Mouse (Mus musculus) heart, adult 2 months (tissue): ENCODE data around the gene Elane. TPM values are rescaled to one million over a fixed set of nuclear protein-coding genes. Genes with fewer than 3 reads are reported as not detected.

Experiments
- DNase-seq, 2 experiments: peaks; one replicate each; pipeline ENCODE4 v3.0.0; 2021
- H3K27ac ChIP-seq: fragments of 200-600 bp; 2 replicates; pipeline ENCODE4 v1.8.1; 2022
- H3K27me3 ChIP-seq: fragments of 200-500 bp; 2 replicates; pipeline ENCODE4 v1.6.1; 2012; ENCODE audit warnings: mild to moderate bottlenecking, low read length, inconsistent platforms, mixed read lengths; ENCODE audit not compliant: control insufficient read depth, insufficient read depth
- H3K36me3 ChIP-seq: fragments of 200-500 bp; 2 replicates; pipeline ENCODE4 v1.6.1; 2012; ENCODE audit warnings: low read length, inconsistent platforms; ENCODE audit not compliant: control insufficient read depth, insufficient read depth
- H3K4me1 ChIP-seq: fragments of 200-500 bp; 2 replicates; pipeline ENCODE4 v1.6.1; 2011; ENCODE audit warnings: low read length; ENCODE audit not compliant: control insufficient read depth, insufficient read depth
- H3K4me3 ChIP-seq: fragments of 200-600 bp; 2 replicates; pipeline ENCODE4 v1.8.1; 2022
- H3K79me2 ChIP-seq: fragments of 200-500 bp; replicated peaks from 2 replicates; pipeline ENCODE4 v1.6.1; 2012; ENCODE audit warnings: mild to moderate bottlenecking, inconsistent platforms, low read length, moderate library complexity, mixed read lengths; ENCODE audit not compliant: control insufficient read depth, insufficient read depth
- H3K9ac ChIP-seq: fragments of 200-500 bp; 2 replicates; pipeline ENCODE4 v1.6.1; 2012; ENCODE audit warnings: low read depth, mild to moderate bottlenecking, control low read depth, inconsistent platforms, low read length, mixed read lengths
- CTCF ChIP-seq: fragments of 200-600 bp; IDR thresholded peaks from 2 replicates; pipeline ENCODE4 v1.8.1; 2022; ENCODE audit warnings: antibody characterized with exemption, mild to moderate bottlenecking, moderate library complexity
- EP300 ChIP-seq: fragments of 200-500 bp; IDR thresholded peaks from 2 replicates; pipeline ENCODE4 v1.6.1; 2011; ENCODE audit warnings: low read depth, low read length, control low read depth; ENCODE audit not compliant: insufficient read depth
- POLR2A ChIP-seq: fragments of 200-500 bp; IDR thresholded peaks from 2 replicates; pipeline ENCODE4 v1.6.1; 2011; ENCODE audit warnings: mild to moderate bottlenecking, low read depth, low read length, control low read depth; ENCODE audit not compliant: insufficient read depth
- WGBS: fragments of 180-500 bp; shearing (Covaris S2); methylation state at CpG from one replicate; pipeline ENCODE4 v1.1.7; 2018; 5-methylcytosine and 5-hydroxymethylcytosine counted together
- intact Hi-C: fragments of 180-260 bp; cut with DNase I; formaldehyde crosslinking; loops from one replicate; pipeline ENCODE4 v1.15.1; 2025
- polyA plus RNA-seq: library from polyadenylated mRNA; depleted of rRNA; stranded (reverse); fragments of >200 nt; gene quantifications from 2 replicates; pipeline ENCODE4 v1.2.3, GENCODE M21; 2012
- total RNA-seq, 2 experiments: library from RNA; stranded (reverse); gene quantifications; 2 replicates each; pipeline ENCODE4 v1.2.3; 2021

Elane gene
- total and polyA plus RNA-seq, 3 experiments, result not detected

- Histone ChIP-seq H3K27me3 (no peaks in the 10 kb centered on the region), H3K9ac (no peak within 1 kb of the TSS), H3K36me3 (no peaks in the 10 kb centered on the region), H3K27ac (peak within 1 kb of the TSS; percentile 100; the same call in 1 of the 2 replicates), H3K4me1 (peaks cover 8% of the 10 kb centered on the region), H3K4me3 (no peak within 1 kb of the TSS), H3K79me2 (no peaks in the 10 kb centered on the region)
- 92% methylated on average over 4 of the region's 4 CpGs for WGBS
- no peak for DNase-seq
- intact Hi-C loops, result no loop called here
- no peak for TF ChIP-seq CTCF
- no peak for TF ChIP-seq POLR2A
These were observed 24.5 kb downstream of the Elane start, which contains the start of gene Gm26602 for GRCm38 (mm10) chr10:79910556-79910955. TSS of gene Gm26602 (plus strand) at chr10:79910856.

DNA sequence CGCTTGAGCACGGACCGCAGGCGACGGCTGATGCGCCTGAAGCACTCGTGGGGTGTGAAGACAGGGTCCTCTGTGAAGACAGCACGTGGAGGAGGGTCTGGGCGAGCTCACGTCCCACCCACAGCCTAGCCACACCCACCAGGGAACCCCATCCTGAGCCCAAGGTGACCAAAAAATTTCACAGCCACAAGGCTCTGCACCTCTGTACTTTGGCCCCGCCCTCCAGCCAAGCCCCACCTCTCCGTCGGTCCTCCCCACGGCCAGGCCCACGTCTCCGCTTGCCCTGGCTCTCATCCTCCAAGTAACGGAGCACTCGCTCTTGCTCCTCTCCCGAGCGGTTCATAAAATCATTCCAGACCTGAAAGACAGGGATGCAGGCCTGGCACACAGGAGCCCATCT lies 26.4 kb downstream of the Elane start:
- Histone ChIP-seq H3K4me3 (no peak overlapping the region), H3K27ac (no peak overlapping the region), H3K79me2 (0 out of 2 replicates have a peak, but pooled peaks cover 4% of the 10 kb centered on the region), H3K4me1 (peaks cover 15% of the 10 kb centered on the region), H3K27me3 (no peaks in the 10 kb centered on the region), H3K9ac (no peak overlapping the region), H3K36me3 (no peaks in the 10 kb centered on the region)
- WGBS, result 80% methylated on average over 20 of the region's 20 CpGs
- intact Hi-C loops, result no loop called here
- DNase-seq, result no peak
- TF ChIP-seq EP300 (no peak), POLR2A (no peak), CTCF (no peak)

DNA sequence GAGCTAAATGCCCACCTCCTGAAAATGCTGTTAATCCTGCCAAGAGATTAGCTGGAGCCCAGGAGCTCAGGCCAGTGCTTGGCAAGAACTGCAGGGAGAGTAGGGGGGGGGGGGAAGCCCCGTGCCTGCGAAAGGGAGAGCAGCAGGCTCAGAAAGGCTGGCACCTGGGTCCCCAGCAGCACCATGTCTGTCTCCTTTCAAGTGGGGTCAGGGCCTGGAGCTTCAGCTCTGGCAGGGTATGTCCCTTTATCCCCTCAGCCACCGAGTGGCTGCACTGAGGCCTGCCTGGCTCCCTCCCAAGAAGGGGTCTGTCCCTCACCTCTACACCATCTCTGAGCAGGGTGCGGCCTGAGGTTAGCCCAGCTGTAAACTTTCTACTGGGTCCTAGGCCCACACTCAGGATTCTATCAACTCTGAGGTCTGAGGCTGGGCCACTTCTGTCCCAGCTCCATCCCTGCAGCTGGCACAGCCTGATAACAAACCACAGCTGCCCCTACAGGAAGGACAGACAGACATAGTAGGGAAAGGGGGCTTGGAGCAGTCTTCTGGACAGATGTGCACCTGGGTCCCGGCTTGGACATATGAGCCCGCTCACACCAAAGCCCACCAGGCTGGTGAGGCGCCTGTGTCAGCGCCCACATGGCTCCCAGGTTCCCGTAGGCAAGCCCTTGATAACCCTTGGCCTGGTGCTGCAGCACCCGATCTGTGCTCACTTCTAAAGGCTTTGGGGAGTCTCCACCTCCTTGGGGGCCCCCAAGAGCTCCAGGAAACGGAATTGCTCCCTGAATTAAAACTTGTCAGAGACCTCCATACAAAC lies 28.3 kb downstream of the Elane start:
- Histone ChIP-seq H3K4me1 (peaks cover 13% of the 10 kb centered on the region), H3K36me3 (no peaks in the 10 kb centered on the region), H3K79me2 (0 out of 2 replicates have a peak, but pooled peaks cover 4% of the 10 kb centered on the region), H3K27me3 (0 out of 2 replicates have a peak, but pooled peaks cover 6% of the 10 kb centered on the region), H3K9ac (no peak overlapping the region), H3K27ac (no peak overlapping the region), H3K4me3 (no peak overlapping the region)
- DNase-seq, result no peak
- no peak for TF ChIP-seq POLR2A
- intact Hi-C loops, result no loop called here
- 62% methylated on average over 11 of the region's 11 CpGs for WGBS

- intact Hi-C loops, result no loop called here
- TF ChIP-seq EP300 (no peak), CTCF (no peak), POLR2A (no peak)
- Histone ChIP-seq H3K27ac (no peak overlapping the region), H3K9ac (no peak overlapping the region), H3K36me3 (no peaks in the 10 kb centered on the region), H3K4me1 (peaks cover 10% of the 10 kb centered on the region), H3K4me3 (no peak overlapping the region), H3K79me2 (0 out of 2 replicates have a peak, but pooled peaks cover 4% of the 10 kb centered on the region), H3K27me3 (0 out of 2 replicates have a peak, but pooled peaks cover 7% of the 10 kb centered on the region)
- DNase-seq, result no peak
- 45% methylated on average over 7 of the region's 7 CpGs for WGBS
These were observed 29.0 kb downstream of the Elane start for GRCm38 (mm10) chr10:79914948-79915596.

DNA sequence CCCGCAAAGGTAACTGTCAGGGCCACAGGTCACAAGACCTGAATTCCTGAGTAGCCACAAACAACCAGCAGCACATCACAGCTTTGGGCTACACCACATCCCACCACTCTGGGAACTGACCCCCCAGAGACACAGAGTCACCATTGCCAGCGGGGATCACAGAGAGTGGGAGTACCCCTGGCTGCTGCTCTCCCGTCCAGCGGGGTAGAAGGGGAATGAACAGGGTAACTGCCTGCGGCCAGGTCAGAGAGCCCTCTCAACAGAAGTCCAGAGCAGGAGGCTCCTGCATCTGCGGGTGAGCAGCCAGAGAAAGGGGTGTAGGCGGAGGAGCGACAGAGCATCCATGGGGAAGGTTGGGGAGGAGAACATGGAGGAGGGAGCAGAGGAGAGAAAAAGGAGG lies 30.0 kb downstream of the Elane start:
- Histone ChIP-seq H3K27ac (peak overlapping the region; percentile 91), H3K27me3 (peaks cover 13% of the 10 kb centered on the region), H3K79me2 (0 out of 2 replicates have a peak, but pooled peaks cover 4% of the 10 kb centered on the region), H3K36me3 (no peaks in the 10 kb centered on the region), H3K4me3 (peak overlapping the region; percentile 84), H3K9ac (peak overlapping the region; percentile 86), H3K4me1 (peaks cover 10% of the 10 kb centered on the region)
- 12% methylated on average over 8 of the region's 8 CpGs for WGBS
- intact Hi-C loops, result no loop called here
- no peak for DNase-seq
- TF ChIP-seq CTCF, result no peak
- no peak for TF ChIP-seq EP300

GRCm38 (mm10) chr10:79916808-79917531 lies 30.9 kb downstream of the Elane start, which contains the start of gene Kiss1r:
TSS of gene Kiss1r (plus strand) at chr10:79916971.
- peak; percentile 92 to 96 for DNase-seq
- Histone ChIP-seq H3K36me3 (no peaks in the 10 kb centered on the region), H3K9ac (peak within 1 kb of the TSS; percentile 86), H3K27me3 (peaks cover 17% of the 10 kb centered on the region), H3K27ac (peak within 1 kb of the TSS; percentile 91), H3K79me2 (0 out of 2 replicates have a peak, but pooled peaks cover 4% of the 10 kb centered on the region), H3K4me3 (peak within 1 kb of the TSS; percentile 84), H3K4me1 (peaks cover 10% of the 10 kb centered on the region)
- intact Hi-C loops, result no loop called here
- WGBS, result 2% methylated on average over 42 of the region's 42 CpGs
- TF ChIP-seq POLR2A (peak; percentile 82), EP300 (no peak)
